In genomic region chr16:21701611-21702313, GRCm38 (mm10) we compare ENCODE assay signal across 10 mouse cellular contexts. TPM values are rescaled to one million over a fixed set of nuclear protein-coding genes. Genes with fewer than 3 reads are reported as not detected.
DNase-seq lines count a peak whose midpoint lies in the region; ATAC-seq lines count a peak whose summit lies in the region.
"Had no signal": no experiment of that assay in that cellular context is flagged by ENCODE, and none has a peak within 500 bp of the region (broad histone marks: within the 10 kb centered on the region; RNA-seq: fewer than 3 reads in every experiment).

No protein-coding gene starts in this region.

- H3K4me2 ChIP-seq in kidney, embryonic 15.5 days: peak overlapping the region; percentile 29
- H3K4me2 ChIP-seq in forebrain, embryonic 13.5 days: peak overlapping the region; percentile 45
- H3K4me2 ChIP-seq in neural tube, embryonic 15.5 days: peak overlapping the region; percentile 37; the same call in 1 of the 2 replicates
- H3K4me2 ChIP-seq: limb, embryonic 13.5 days had no signal

- no peak overlapping the region for H3K27ac ChIP-seq in kidney, embryonic 15.5 days
- H3K27ac ChIP-seq in forebrain, embryonic 13.5 days: no peak overlapping the region
- H3K27ac ChIP-seq in neural tube, embryonic 15.5 days (replicated peaks): peak overlapping the region; percentile 13; the same call in 1 of the 2 replicates
- H3K27ac ChIP-seq: limb, embryonic 13.5 days; macrophage had no signal

- 24% methylated on average over 10 of the region's 10 CpGs for WGBS in kidney, embryonic 15.5 days
- 17% methylated on average over 10 of the region's 10 CpGs for WGBS in forebrain, embryonic 13.5 days
- WGBS in neural tube, embryonic 15.5 days: 13% methylated on average over 10 of the region's 10 CpGs

- H3K9ac ChIP-seq in kidney, embryonic 15.5 days: no peak overlapping the region
- H3K9ac ChIP-seq in forebrain, embryonic 13.5 days: no peak overlapping the region
- no peak overlapping the region for H3K9ac ChIP-seq in neural tube, embryonic 15.5 days (replicated peaks)
- H3K9ac ChIP-seq: limb, embryonic 13.5 days had no signal

- H3K4me3 ChIP-seq in kidney, embryonic 15.5 days (replicated peaks): no peak overlapping the region
- H3K4me3 ChIP-seq in forebrain, embryonic 13.5 days: no peak overlapping the region
- H3K4me3 ChIP-seq in neural tube, embryonic 15.5 days (replicated peaks): no peak overlapping the region
- H3K4me3 ChIP-seq: limb, embryonic 13.5 days had no signal

- H3K9me3 ChIP-seq in kidney, embryonic 15.5 days (replicated peaks): no peaks in the 10 kb centered on the region
- H3K9me3 ChIP-seq in forebrain, embryonic 13.5 days (replicated peaks): peaks cover 14% of the 10 kb centered on the region
- H3K9me3 ChIP-seq in neural tube, embryonic 15.5 days (replicated peaks): no peaks in the 10 kb centered on the region
- H3K9me3 ChIP-seq: limb, embryonic 13.5 days had no signal

- H3K4me1 ChIP-seq in kidney, embryonic 15.5 days: no peaks in the 10 kb centered on the region
- peaks cover 8% of the 10 kb centered on the region; the same call in 1 of the 2 replicates for H3K4me1 ChIP-seq in forebrain, embryonic 13.5 days
- H3K4me1 ChIP-seq in neural tube, embryonic 15.5 days: no peaks in the 10 kb centered on the region
- H3K4me1 ChIP-seq: limb, embryonic 13.5 days had no signal

- DNase-seq in kidney, adult 8-10 months: no peak
- DNase-seq in mesoderm, embryonic 11.5 days (ENCODE audit: low read depth, low spot score): peak; percentile 63
- no peak for DNase-seq in layer of hippocampus, adult 8-10 months (ENCODE audit: low spot score in 2 of 2)
- DNase-seq in thymus, postnatal 0 days (ENCODE audit: low spot score): no peak
- no peak for DNase-seq in lung, postnatal 14 days

- no peaks in the 10 kb centered on the region for H3K27me3 ChIP-seq in kidney, embryonic 15.5 days
- H3K27me3 ChIP-seq in forebrain, embryonic 13.5 days: no peaks in the 10 kb centered on the region
- H3K27me3 ChIP-seq in neural tube, embryonic 15.5 days (replicated peaks): no peaks in the 10 kb centered on the region
- H3K27me3 ChIP-seq: limb, embryonic 13.5 days had no signal

- ATAC-seq in kidney, embryonic 15.5 days (replicated peaks; ENCODE audit: low FRiP score): no peak
- peak; percentile 62 for ATAC-seq in forebrain, embryonic 13.5 days
- 0 out of 2 replicates have a peak, but pooled peaks have one; percentile 11 for ATAC-seq in neural tube, embryonic 15.5 days (ENCODE audit: low FRiP score)

- no peaks in the 10 kb centered on the region for H3K36me3 ChIP-seq in kidney, embryonic 15.5 days
- H3K36me3 ChIP-seq in forebrain, embryonic 13.5 days (ENCODE audit: poor library complexity, severe bottlenecking): no peaks in the 10 kb centered on the region
- no peaks in the 10 kb centered on the region for H3K36me3 ChIP-seq in neural tube, embryonic 15.5 days
- H3K36me3 ChIP-seq: limb, embryonic 13.5 days had no signal

RNA-seq across cellular contexts. Expression of gene 2510009E07Rik, which starts 7.3 kb away (rescaled TPM):
- polyA plus RNA-seq in kidney, embryonic 15.5 days (2015; fragmentation: Nextera tagmentation; extraction: Ambion mirVana): 13.3 and 14.6 TPM in 2 replicates
- 32.1 and 38.8 TPM in 2 replicates for polyA plus RNA-seq in forebrain, embryonic 13.5 days (2015; fragmentation: Nextera tagmentation; extraction: Ambion mirVana)
- polyA plus RNA-seq in neural tube, embryonic 15.5 days (2015; fragmentation: Nextera tagmentation; extraction: Ambion mirVana): 36.5 and 41.9 TPM in 2 replicates
- total RNA-seq in layer of hippocampus, adult 8-10 months (2022): 10 to 100 TPM; 36.8 to 48.1 (median 41.6) TPM
- polyA plus RNA-seq in thymus, postnatal 0 days (2015; fragmentation: Nextera tagmentation; extraction: Ambion mirVana): 6.0 and 6.4 TPM in 2 replicates
